Mouse (Mus musculus) heart, adult 2 months (tissue): ENCODE results near the gene Gpr15. TPM values are rescaled to one million over a fixed set of nuclear protein-coding genes. Genes with fewer than 3 reads are reported as not detected.

Experiments
- DNase-seq, 2 experiments: peaks; one replicate each; pipeline ENCODE4 v3.0.0; 2021
- H3K27ac ChIP-seq: fragments of 200-600 bp; 2 replicates; pipeline ENCODE4 v1.8.1; 2022
- H3K27me3 ChIP-seq: fragments of 200-500 bp; 2 replicates; pipeline ENCODE4 v1.6.1; 2012; ENCODE audit warnings: mild to moderate bottlenecking, low read length, inconsistent platforms, mixed read lengths; ENCODE audit not compliant: control insufficient read depth, insufficient read depth
- H3K36me3 ChIP-seq: fragments of 200-500 bp; 2 replicates; pipeline ENCODE4 v1.6.1; 2012; ENCODE audit warnings: low read length, inconsistent platforms; ENCODE audit not compliant: control insufficient read depth, insufficient read depth
- H3K4me1 ChIP-seq: fragments of 200-500 bp; 2 replicates; pipeline ENCODE4 v1.6.1; 2011; ENCODE audit warnings: low read length; ENCODE audit not compliant: control insufficient read depth, insufficient read depth
- H3K4me3 ChIP-seq: fragments of 200-600 bp; 2 replicates; pipeline ENCODE4 v1.8.1; 2022
- H3K79me2 ChIP-seq: fragments of 200-500 bp; replicated peaks from 2 replicates; pipeline ENCODE4 v1.6.1; 2012; ENCODE audit warnings: mild to moderate bottlenecking, inconsistent platforms, low read length, moderate library complexity, mixed read lengths; ENCODE audit not compliant: control insufficient read depth, insufficient read depth
- H3K9ac ChIP-seq: fragments of 200-500 bp; 2 replicates; pipeline ENCODE4 v1.6.1; 2012; ENCODE audit warnings: low read depth, mild to moderate bottlenecking, control low read depth, inconsistent platforms, low read length, mixed read lengths
- CTCF ChIP-seq: fragments of 200-600 bp; IDR thresholded peaks from 2 replicates; pipeline ENCODE4 v1.8.1; 2022; ENCODE audit warnings: antibody characterized with exemption, mild to moderate bottlenecking, moderate library complexity
- EP300 ChIP-seq: fragments of 200-500 bp; IDR thresholded peaks from 2 replicates; pipeline ENCODE4 v1.6.1; 2011; ENCODE audit warnings: low read depth, low read length, control low read depth; ENCODE audit not compliant: insufficient read depth
- POLR2A ChIP-seq: fragments of 200-500 bp; IDR thresholded peaks from 2 replicates; pipeline ENCODE4 v1.6.1; 2011; ENCODE audit warnings: mild to moderate bottlenecking, low read depth, low read length, control low read depth; ENCODE audit not compliant: insufficient read depth
- WGBS: fragments of 180-500 bp; shearing (Covaris S2); methylation state at CpG from one replicate; pipeline ENCODE4 v1.1.7; 2018; 5-methylcytosine and 5-hydroxymethylcytosine counted together
- intact Hi-C: fragments of 180-260 bp; cut with DNase I; formaldehyde crosslinking; loops from one replicate; pipeline ENCODE4 v1.15.1; 2025
- polyA plus RNA-seq: library from polyadenylated mRNA; depleted of rRNA; stranded (reverse); fragments of >200 nt; gene quantifications from 2 replicates; pipeline ENCODE4 v1.2.3, GENCODE M21; 2012
- total RNA-seq, 2 experiments: library from RNA; stranded (reverse); gene quantifications; 2 replicates each; pipeline ENCODE4 v1.2.3; 2021

The Gpr15 gene
- total and polyA plus RNA-seq, 3 experiments: 0.08 TPM; not detected in 2

- Histone ChIP-seq H3K4me3 (no peak overlapping the region), H3K36me3 (peaks cover 12% of the 10 kb centered on the region), H3K4me1 (peaks cover 6% of the 10 kb centered on the region), H3K9ac (no peak overlapping the region), H3K27ac (no peak overlapping the region), H3K79me2 (no peaks in the 10 kb centered on the region), H3K27me3 (no peaks in the 10 kb centered on the region)
- intact Hi-C loops: no loop called here
- DNase-seq: no peak
- no peak for TF ChIP-seq POLR2A
- no peak for TF ChIP-seq EP300
- TF ChIP-seq CTCF: no peak
- WGBS: 88% methylated on average over 4 of the region's 4 CpGs
These were observed 11.5 kb downstream of the Gpr15 start for GRCm38 (mm10) chr16:58707276-58707905.

- no peaks in the 10 kb centered on the region for H3K27me3 ChIP-seq
- peaks cover 12% of the 10 kb centered on the region for H3K36me3 ChIP-seq
- H3K79me2 ChIP-seq: no peaks in the 10 kb centered on the region
- no peak for DNase-seq
- no peak overlapping the region; the same call in 1 of the 2 replicates for H3K27ac ChIP-seq
- peaks cover 6% of the 10 kb centered on the region for H3K4me1 ChIP-seq
- no peak overlapping the region for H3K9ac ChIP-seq
- no peak overlapping the region for H3K4me3 ChIP-seq
- intact Hi-C loops: no loop called here
- no peak for TF ChIP-seq CTCF
- TF ChIP-seq POLR2A: no peak
- no peak for TF ChIP-seq EP300
These were observed 13.9 kb downstream of the Gpr15 start for GRCm38 (mm10) chr16:58704999-58705398.

- Histone ChIP-seq H3K4me1 (peaks cover 6% of the 10 kb centered on the region), H3K79me2 (no peaks in the 10 kb centered on the region), H3K36me3 (peaks cover 12% of the 10 kb centered on the region), H3K4me3 (no peak overlapping the region), H3K9ac (no peak overlapping the region), H3K27me3 (no peaks in the 10 kb centered on the region), H3K27ac (peak overlapping the region; percentile 55)
- no peak for TF ChIP-seq EP300
- no peak for TF ChIP-seq CTCF
- TF ChIP-seq POLR2A: no peak
- WGBS: 3% methylated on average over 10 of the region's 10 CpGs
- intact Hi-C loops: no loop called here
- peak in 1 of 2 experiments; percentile 16 for DNase-seq
These were observed 15.3 kb downstream of the Gpr15 start for GRCm38 (mm10) chr16:58703382-58704124.

- no peaks in the 10 kb centered on the region for H3K27me3 ChIP-seq
These were observed 16.4 kb downstream of the Gpr15 start for GRCm38 (mm10) chr16:58702329-58702932.

GRCm38 (mm10) chr16:58701779-58702178, 17.1 kb downstream of the Gpr15 start:
- no peak for DNase-seq
- TF ChIP-seq EP300 (no peak), CTCF (no peak), POLR2A (no peak)
- H3K27ac ChIP-seq: no peak overlapping the region
- peaks cover 5% of the 10 kb centered on the region; the same call in 1 of the 2 replicates for H3K4me1 ChIP-seq
- no peak overlapping the region for H3K9ac ChIP-seq
- H3K79me2 ChIP-seq: no peaks in the 10 kb centered on the region
- intact Hi-C loops: no loop called here
- WGBS: 37% methylated on average over 6 of the region's 6 CpGs
- H3K4me3 ChIP-seq: no peak overlapping the region
- H3K27me3 ChIP-seq: no peaks in the 10 kb centered on the region
- peaks cover 12% of the 10 kb centered on the region for H3K36me3 ChIP-seq

More at GRCm38 (mm10) chr16:58702329-58702932, 16.4 kb downstream of the Gpr15 start:
- Histone ChIP-seq H3K4me1 (peaks cover 5% of the 10 kb centered on the region), H3K4me3 (no peak overlapping the region), H3K36me3 (peaks cover 12% of the 10 kb centered on the region), H3K27ac (no peak overlapping the region), H3K79me2 (no peaks in the 10 kb centered on the region), H3K9ac (no peak overlapping the region)
- 75% methylated on average over 10 of the region's 10 CpGs for WGBS
- TF ChIP-seq EP300 (no peak), CTCF (no peak), POLR2A (no peak)
- DNase-seq: no peak
- intact Hi-C loops: no loop called here
